Mouse (Mus musculus) myocyte (in vitro differentiated cells): ENCODE results near the gene Tnr. TPM values are rescaled to one million over a fixed set of nuclear protein-coding genes. Genes with fewer than 3 reads are reported as not detected.
"Not testable (repeated sequence)": the region's sequence is repeated elsewhere in the genome, so short reads cannot be mapped to it uniquely, and the experiment has no call there.

Source experiments
- H3K27me3 ChIP-seq: one replicate; pipeline ENCODE4 v1.6.1; 2011; ENCODE audit not compliant: control insufficient read depth, insufficient read depth, insufficient read length
- H3K36me3 ChIP-seq: one replicate; pipeline ENCODE4 v1.6.1; 2011; ENCODE audit not compliant: control insufficient read depth, insufficient read depth
- H3K4me2 ChIP-seq: one replicate; pipeline ENCODE4 v1.6.1; 2011; ENCODE audit warnings: low read depth, control low read depth
- H3K4me3 ChIP-seq: one replicate; pipeline ENCODE4 v1.5.1; 2011; ENCODE audit warnings: mild to moderate bottlenecking, control low read depth, moderate library complexity
- H3K79me2 ChIP-seq: one replicate; pipeline ENCODE4 v1.6.1; 2011; ENCODE audit not compliant: control insufficient read depth, insufficient read depth
- H3ac ChIP-seq: one replicate; pipeline ENCODE4 v1.6.1; 2011; ENCODE audit not compliant: control insufficient read depth, insufficient read length
- CEBPB ChIP-seq: IDR thresholded peaks from 2 replicates; pipeline ENCODE4 v1.6.1; 2011; ENCODE audit warnings: mild to moderate bottlenecking, moderate library complexity; ENCODE audit not compliant: poor library complexity, insufficient read depth, severe bottlenecking
- E2F4 ChIP-seq: IDR thresholded peaks from one replicate; pipeline ENCODE4 v1.6.1; 2011; ENCODE audit warnings: mild to moderate bottlenecking, control low read depth, moderate library complexity; ENCODE audit not compliant: insufficient read depth
- MAX ChIP-seq: IDR thresholded peaks from one replicate; pipeline ENCODE4 v1.6.1; 2011; ENCODE audit warnings: low read depth, mild to moderate bottlenecking, control low read depth
- MYOD1 ChIP-seq, 3 experiments: IDR thresholded peaks; one replicate each; pipeline ENCODE4 v1.6.1; 2011; ENCODE audit warnings: control low read depth in 2 of 3, low read depth in 2 of 3, mild to moderate bottlenecking in 2 of 3, moderate library complexity in 1 of 3; ENCODE audit not compliant: insufficient read length in 2 of 3, control insufficient read depth in 1 of 3
- MYOG ChIP-seq, 3 experiments: IDR thresholded peaks; one replicate each; pipeline ENCODE4 v1.6.1; 2011; ENCODE audit warnings: control low read depth in 2 of 3, low read depth in 2 of 3, mild to moderate bottlenecking in 2 of 3; ENCODE audit not compliant: insufficient read length in 2 of 3, control insufficient read depth in 1 of 3, insufficient read depth in 1 of 3
- POLR2A ChIP-seq: IDR thresholded peaks from one replicate; pipeline ENCODE4 v1.6.1; 2011; ENCODE audit warnings: low read depth, mild to moderate bottlenecking, control low read depth, moderate library complexity; ENCODE audit not compliant: insufficient read length
- POLR2AphosphoS2 ChIP-seq: IDR thresholded peaks from one replicate; pipeline ENCODE4 v1.6.1; 2011; ENCODE audit warnings: low read depth, control low read depth; ENCODE audit not compliant: insufficient read length
- REST ChIP-seq: IDR thresholded peaks from one replicate; pipeline ENCODE4 v1.6.1; 2011; ENCODE audit warnings: mild to moderate bottlenecking, control low read depth, moderate library complexity; ENCODE audit not compliant: insufficient read depth, insufficient read length
- SRF ChIP-seq: IDR thresholded peaks from one replicate; pipeline ENCODE4 v1.6.1; 2011; ENCODE audit warnings: low read depth; ENCODE audit not compliant: control insufficient read depth, insufficient read length
- TCF12 ChIP-seq: IDR thresholded peaks from one replicate; pipeline ENCODE4 v1.6.1; 2011; ENCODE audit warnings: mild to moderate bottlenecking, control low read depth; ENCODE audit not compliant: poor library complexity, insufficient read depth, severe bottlenecking
- TCF3 ChIP-seq: IDR thresholded peaks from one replicate; pipeline ENCODE4 v1.6.1; 2011; ENCODE audit warnings: low read depth, control low read depth; ENCODE audit not compliant: insufficient read length
- USF1 ChIP-seq: IDR thresholded peaks from one replicate; pipeline ENCODE4 v1.6.1; 2011; ENCODE audit warnings: low read depth, mild to moderate bottlenecking, control low read depth, moderate library complexity
- polyA plus RNA-seq: library from polyadenylated mRNA; unstranded; fragments of >200 nt; fragmentation: generic; extraction: Trizol; gene quantifications from one replicate; pipeline ENCODE4 v1.2.1, GENCODE M21; 2012; ENCODE audit warnings: missing spikeins

Tnr gene
- polyA plus RNA-seq, 1 experiment, result 0.02 TPM

DNA sequence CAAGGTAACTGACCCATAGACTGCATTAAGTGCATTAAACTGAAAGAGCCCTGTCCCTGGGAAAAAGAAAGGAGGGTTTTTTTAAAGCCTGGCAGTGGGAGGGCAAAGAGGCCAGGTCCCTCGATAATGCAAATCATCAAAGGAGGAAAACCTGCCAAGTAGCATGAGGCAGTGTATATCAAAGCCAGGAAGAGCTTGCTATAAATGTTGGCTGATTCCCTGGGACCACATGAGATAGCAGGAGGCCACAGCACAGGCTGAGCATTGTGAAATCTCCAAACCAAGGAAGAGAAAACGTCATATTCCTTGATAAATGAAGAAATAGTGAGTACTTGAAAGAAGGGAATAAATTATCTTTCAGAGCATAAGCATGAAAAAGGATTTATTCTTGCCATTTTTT is 409.0 kb downstream of the Tnr start:
- Histone ChIP-seq H3K79me2 (no peaks in the 10 kb centered on the region), H3K27me3 (no peaks in the 10 kb centered on the region), H3K4me2 (no peak overlapping the region), H3ac (no peak overlapping the region), H3K36me3 (no peaks in the 10 kb centered on the region), H3K4me3 (no peak overlapping the region)
- TF ChIP-seq USF1, result no peak
- no peak for TF ChIP-seq POLR2A
- TF ChIP-seq MYOD1 (IDR thresholded peaks at IDR 0.05; ENCODE audit: control insufficient read depth in 1 of 3, insufficient read length in 2 of 3, low read depth in 2 of 3), result no peak
- no peak for TF ChIP-seq REST

DNA sequence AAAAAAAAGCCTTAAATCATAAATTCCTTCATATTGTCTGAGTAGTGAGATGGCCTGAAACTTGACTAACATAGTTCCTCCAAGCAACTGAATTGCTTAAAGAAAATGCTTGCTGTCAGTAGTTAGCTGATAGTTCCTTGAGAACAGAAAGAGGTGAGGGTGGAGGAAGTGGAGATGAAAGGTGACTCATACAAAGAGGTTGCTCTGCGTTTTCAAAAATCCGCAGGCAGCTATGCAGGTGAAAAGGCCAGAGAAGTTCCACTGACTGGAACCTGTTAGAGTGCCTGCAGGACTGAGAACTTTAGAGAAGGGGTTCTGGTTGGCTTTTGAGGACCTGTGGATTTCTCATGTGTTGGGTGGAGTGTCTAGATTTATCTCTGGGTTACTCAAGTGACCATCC is 414.9 kb downstream of the Tnr start:
- no peaks in the 10 kb centered on the region for H3K79me2 ChIP-seq
- no peak overlapping the region for H3K4me2 ChIP-seq
- no peak overlapping the region for H3K4me3 ChIP-seq
- no peaks in the 10 kb centered on the region for H3K36me3 ChIP-seq
- TF ChIP-seq SRF (no peak), TCF3 (no peak), TCF12 (no peak), REST (no peak), MAX (no peak), MYOD1 (IDR thresholded peaks at IDR 0.05; ENCODE audit: control insufficient read depth in 1 of 3, insufficient read length in 2 of 3, low read depth in 2 of 3) (no peak), MYOG (IDR thresholded peaks at IDR 0.05; ENCODE audit: control insufficient read depth in 1 of 3, insufficient read depth in 1 of 3, insufficient read length in 2 of 3, low read depth in 2 of 3) (no peak), CEBPB (no peak), E2F4 (no peak), POLR2A (no peak), USF1 (no peak), POLR2AphosphoS2 (no peak)
- no peaks in the 10 kb centered on the region for H3K27me3 ChIP-seq
- no peak overlapping the region for H3ac ChIP-seq

DNA sequence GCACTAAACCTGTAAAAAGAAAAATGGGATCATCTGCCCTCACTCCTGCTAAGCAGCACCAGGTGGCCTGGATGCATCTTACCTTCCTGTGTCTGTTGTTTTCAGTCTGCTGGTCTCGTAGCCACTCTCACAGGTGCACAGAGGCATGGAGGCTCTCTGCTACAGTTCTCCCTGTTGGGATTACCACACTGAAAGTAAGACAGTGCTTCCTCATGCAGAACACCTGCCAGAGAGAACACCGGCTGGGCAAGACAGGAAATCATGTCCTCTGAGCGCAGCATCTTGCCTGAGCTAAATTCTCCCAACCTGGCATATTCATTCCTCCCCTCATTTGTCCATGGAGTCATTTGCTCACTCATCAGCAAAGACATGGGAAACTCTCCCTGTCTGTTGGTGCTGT is 415.8 kb downstream of the Tnr start:
- Histone ChIP-seq H3K4me3 (no peak overlapping the region), H3K79me2 (no peaks in the 10 kb centered on the region), H3K4me2 (no peak overlapping the region), H3ac (no peak overlapping the region), H3K27me3 (no peaks in the 10 kb centered on the region), H3K36me3 (no peaks in the 10 kb centered on the region)
- TF ChIP-seq MYOD1 (IDR thresholded peaks at IDR 0.05; ENCODE audit: control insufficient read depth in 1 of 3, insufficient read length in 2 of 3, low read depth in 2 of 3) (no peak), SRF (no peak), REST (no peak), POLR2A (no peak), MYOG (IDR thresholded peaks at IDR 0.05; ENCODE audit: control insufficient read depth in 1 of 3, insufficient read depth in 1 of 3, insufficient read length in 2 of 3, low read depth in 2 of 3) (no peak), TCF3 (no peak), E2F4 (no peak), MAX (no peak), CEBPB (no peak), USF1 (no peak), TCF12 (no peak)

DNA sequence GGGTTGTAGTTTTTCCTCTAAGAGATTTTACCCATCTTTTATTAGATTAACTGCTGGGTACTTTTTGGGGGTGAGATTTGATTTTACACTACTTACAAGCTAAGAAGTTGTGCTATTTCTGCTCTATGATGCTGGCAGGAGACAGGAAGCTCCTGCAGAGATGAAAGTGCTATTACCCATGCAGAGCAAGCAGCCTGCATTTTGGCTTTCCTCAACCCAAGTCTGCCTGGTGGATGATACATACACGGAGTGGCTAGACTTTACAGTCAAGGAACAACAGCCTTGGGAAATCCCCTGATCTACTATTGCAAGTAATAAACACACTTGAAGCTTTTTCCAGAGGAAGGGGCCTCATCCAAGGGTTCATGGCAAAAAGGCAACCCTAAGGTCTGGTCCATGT is 430.0 kb downstream of the Tnr start:
- Histone ChIP-seq H3K27me3 (no peaks in the 10 kb centered on the region), H3K36me3 (no peaks in the 10 kb centered on the region), H3K4me3 (no peak overlapping the region), H3K4me2 (no peak overlapping the region), H3K79me2 (no peaks in the 10 kb centered on the region), H3ac (no peak overlapping the region)
- TF ChIP-seq MYOG (IDR thresholded peaks at IDR 0.05; ENCODE audit: control insufficient read depth in 1 of 3, insufficient read depth in 1 of 3, insufficient read length in 2 of 3, low read depth in 2 of 3), result no peak
- TF ChIP-seq MAX, result no peak
- TF ChIP-seq POLR2AphosphoS2, result no peak
- TF ChIP-seq TCF12, result no peak

DNA sequence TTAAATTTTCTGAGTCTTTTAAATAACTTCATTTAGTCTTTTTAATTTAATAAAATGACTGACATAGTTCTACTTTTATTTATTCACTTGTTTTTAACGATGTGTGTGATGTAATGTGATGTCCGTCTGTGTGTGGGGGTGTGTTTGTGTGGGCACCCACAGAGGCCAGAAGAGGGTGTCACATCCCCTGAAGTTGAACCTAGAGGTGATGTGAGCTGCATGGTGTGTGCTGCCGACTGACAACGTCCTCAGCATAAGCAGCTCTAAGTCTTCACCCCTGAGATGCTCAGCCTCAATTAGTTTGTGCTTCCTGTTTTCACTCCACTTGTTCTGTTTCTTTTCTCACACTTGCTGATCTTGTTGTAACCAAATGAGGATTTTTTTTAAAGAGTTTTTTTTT is 439.8 kb downstream of the Tnr start:
- Histone ChIP-seq H3K4me3 (no peak overlapping the region), H3K27me3 (no peaks in the 10 kb centered on the region), H3K36me3 (no peaks in the 10 kb centered on the region), H3K4me2 (no peak overlapping the region), H3K79me2 (no peaks in the 10 kb centered on the region), H3ac (no peak overlapping the region)
- TF ChIP-seq E2F4 (no peak), SRF (no peak), POLR2AphosphoS2 (no peak)

DNA sequence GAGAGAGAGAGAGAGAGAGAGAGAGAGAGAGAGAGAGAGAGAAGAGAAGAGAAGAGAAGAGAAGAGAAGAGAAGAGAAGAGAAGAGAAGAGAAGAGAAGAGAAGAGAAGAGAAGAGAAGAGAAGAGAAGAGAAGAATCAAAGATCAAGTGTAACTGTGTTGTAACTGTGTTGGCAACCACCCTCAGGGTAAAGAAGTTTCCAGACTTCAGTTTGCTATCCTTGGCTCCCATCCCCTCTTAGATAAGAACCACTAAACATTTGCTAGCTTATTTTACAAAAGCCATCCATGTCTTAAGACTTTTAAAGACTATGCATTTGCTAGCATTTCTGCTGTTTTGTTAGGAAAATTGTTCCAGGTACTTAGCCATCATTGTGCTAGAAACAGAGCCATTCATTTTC is 442.7 kb downstream of the Tnr start:
- not testable (repeated sequence) for H3K4me2 ChIP-seq, H3K4me3 ChIP-seq, H3K36me3 ChIP-seq, H3K79me2 ChIP-seq, H3K27me3 ChIP-seq, H3ac ChIP-seq
